ENCODE assay signal across 26 mouse cellular contexts in genomic region chr8:46530541-46530940, GRCm38 (mm10). TPM values are rescaled to one million over a fixed set of nuclear protein-coding genes. Genes with fewer than 3 reads are reported as not detected.
DNase-seq lines count a peak whose midpoint lies in the region; ATAC-seq and TF ChIP-seq lines count a peak whose summit lies in the region.
"Had no signal": no experiment of that assay in that cellular context is flagged by ENCODE, and none has a peak within 500 bp of the region (broad histone marks: within the 10 kb centered on the region; RNA-seq: fewer than 3 reads in every experiment).

No protein-coding gene starts in this region.

- ATAC-seq in forebrain, postnatal 0 days, result no peak
- ATAC-seq: forebrain, embryonic 14.5 days; intestine, postnatal 0 days had no signal

- TF ChIP-seq CTCF in forebrain, postnatal 0 days (IDR thresholded peaks at IDR 0.05; ENCODE audit: low read depth), result no peak

- 0 out of 2 replicates have a peak overlapping the region, but pooled peaks have one; percentile 2 for H3K27ac ChIP-seq in heart, embryonic 10.5 days
- peak overlapping the region; percentile 45; the same call in 1 of the 2 replicates for H3K27ac ChIP-seq in brown adipose tissue, adult 24 weeks (replicated peaks; ENCODE audit: low read depth, low read length)
- H3K27ac ChIP-seq in embryonic facial prominence, embryonic 10.5 days (replicated peaks), result no peak overlapping the region
- no peak overlapping the region for H3K27ac ChIP-seq in forebrain, postnatal 0 days (ENCODE audit: low read depth, low read length)
- H3K27ac ChIP-seq: embryonic facial prominence, embryonic 12.5 days; embryonic facial prominence, embryonic 15.5 days; heart, embryonic 15.5 days; hindbrain, embryonic 12.5 days; hindbrain, embryonic 15.5 days had no signal

- 48% methylated on average over 4 of the region's 4 CpGs for WGBS in heart, embryonic 10.5 days
- WGBS in embryonic facial prominence, embryonic 10.5 days, result 32% methylated on average over 4 of the region's 4 CpGs
- 59% methylated on average over 4 of the region's 4 CpGs for WGBS in forebrain, postnatal 0 days

- no peak overlapping the region for H3K4me3 ChIP-seq in heart, embryonic 10.5 days
- H3K4me3 ChIP-seq in brown adipose tissue, adult 24 weeks (ENCODE audit: insufficient read depth, low read depth, low read length), result no peak overlapping the region
- no peak overlapping the region for H3K4me3 ChIP-seq in embryonic facial prominence, embryonic 10.5 days
- H3K4me3 ChIP-seq in forebrain, postnatal 0 days (ENCODE audit: low read depth, low read length), result no peak overlapping the region
- H3K4me3 ChIP-seq: embryonic facial prominence, embryonic 12.5 days; embryonic facial prominence, embryonic 15.5 days; heart, embryonic 12.5 days; heart, embryonic 15.5 days; hindbrain, embryonic 12.5 days; hindbrain, embryonic 15.5 days had no signal

- peaks cover 50% of the 10 kb centered on the region for H3K36me3 ChIP-seq in heart, embryonic 10.5 days
- H3K36me3 ChIP-seq in embryonic facial prominence, embryonic 10.5 days (replicated peaks), result no peaks in the 10 kb centered on the region; the same call in 1 of the 2 replicates
- H3K36me3 ChIP-seq in forebrain, postnatal 0 days (ENCODE audit: insufficient read depth), result peaks cover 27% of the 10 kb centered on the region
- H3K36me3 ChIP-seq: embryonic facial prominence, embryonic 12.5 days; hindbrain, embryonic 12.5 days had no signal

- no peaks in the 10 kb centered on the region for H3K27me3 ChIP-seq in heart, embryonic 10.5 days (ENCODE audit: insufficient read depth, poor library complexity, severe bottlenecking)
- no peaks in the 10 kb centered on the region for H3K27me3 ChIP-seq in embryonic facial prominence, embryonic 10.5 days (replicated peaks; ENCODE audit: low read depth, poor library complexity, severe bottlenecking)
- no peaks in the 10 kb centered on the region for H3K27me3 ChIP-seq in forebrain, postnatal 0 days (ENCODE audit: insufficient read depth, low read length)
- H3K27me3 ChIP-seq: CH12.LX; embryonic facial prominence, embryonic 12.5 days; embryonic facial prominence, embryonic 15.5 days; heart, embryonic 12.5 days; heart, embryonic 15.5 days; hindbrain, embryonic 12.5 days; hindbrain, embryonic 15.5 days; Patski had no signal

- no peak for DNase-seq in heart, embryonic 10.5 days (ENCODE audit: low spot score)
- no peak for DNase-seq in heart, postnatal 14 days
- peak; percentile 27 for DNase-seq in embryo, embryonic 10.5 days (ENCODE audit: low spot score)
- peak; percentile 29 for DNase-seq in embryonic facial prominence, embryonic 10.5 days (ENCODE audit: low spot score)
- DNase-seq in lung, postnatal 14 days, result no peak
- no peak for DNase-seq in forebrain, postnatal 0 days
- DNase-seq: adrenal gland, postnatal 10 days; adrenal gland, postnatal 36 days; B cell, adult 2 months; cerebellum, adult 11 months; cerebellum, adult 2 months; cerebellum, adult 9-11 months; cerebellum, postnatal 36 days; gastrocnemius, postnatal 36 days had no signal

- H3K9me3 ChIP-seq in heart, embryonic 10.5 days, result no peaks in the 10 kb centered on the region
- no peaks in the 10 kb centered on the region for H3K9me3 ChIP-seq in embryonic facial prominence, embryonic 10.5 days
- H3K9me3 ChIP-seq in forebrain, postnatal 0 days (ENCODE audit: low read length), result no peaks in the 10 kb centered on the region
- H3K9me3 ChIP-seq: embryonic facial prominence, embryonic 12.5 days; embryonic facial prominence, embryonic 15.5 days; G1E; heart, embryonic 12.5 days; heart, embryonic 15.5 days; hindbrain, embryonic 12.5 days; hindbrain, embryonic 15.5 days had no signal

- no peak overlapping the region for H3K9ac ChIP-seq in forebrain, postnatal 0 days
- H3K9ac ChIP-seq: embryonic facial prominence, embryonic 12.5 days; embryonic facial prominence, embryonic 15.5 days; heart, embryonic 12.5 days; heart, embryonic 15.5 days; hindbrain, embryonic 12.5 days; hindbrain, embryonic 15.5 days had no signal

- intact Hi-C loops in heart, postnatal 14 days (cut with DNase I), result no loop called here

- no peak overlapping the region for H3K4me2 ChIP-seq in forebrain, postnatal 0 days (ENCODE audit: low read depth)
- H3K4me2 ChIP-seq: embryonic facial prominence, embryonic 12.5 days; embryonic facial prominence, embryonic 15.5 days; heart, embryonic 12.5 days; heart, embryonic 15.5 days; hindbrain, embryonic 12.5 days; hindbrain, embryonic 15.5 days had no signal

- no peaks in the 10 kb centered on the region for H3K4me1 ChIP-seq in heart, embryonic 10.5 days
- H3K4me1 ChIP-seq in brown adipose tissue, adult 24 weeks (ENCODE audit: control insufficient read depth, insufficient read depth, insufficient read length, low read length), result no peaks in the 10 kb centered on the region
- H3K4me1 ChIP-seq in embryonic facial prominence, embryonic 10.5 days, result peaks cover 13% of the 10 kb centered on the region
- H3K4me1 ChIP-seq in forebrain, postnatal 0 days (ENCODE audit: insufficient read depth), result no peaks in the 10 kb centered on the region
- H3K4me1 ChIP-seq: embryonic facial prominence, embryonic 15.5 days; heart, embryonic 15.5 days; hindbrain, embryonic 15.5 days had no signal

RNA-seq across cellular contexts. Expression of gene Cenpu, which starts 21.3 kb away (rescaled TPM):
- polyA plus RNA-seq in heart, embryonic 10.5 days (2016; fragmentation: Nextera tagmentation; extraction: Ambion mirVana), result 11.9 and 16.4 TPM in 2 replicates
- total RNA-seq in heart, postnatal 14 days (2021), result 1 to 10 TPM; 1.3 to 1.4 TPM
- not detected in 2 replicates for polyA plus RNA-seq in brown adipose tissue, adult 24 weeks (2012; ENCODE audit: insufficient read depth, insufficient read length, missing spikeins)
- polyA plus RNA-seq in embryonic facial prominence, embryonic 10.5 days (2016; fragmentation: Nextera tagmentation; extraction: Ambion mirVana), result 30.0 and 30.7 TPM in 2 replicates
- total RNA-seq in forebrain, postnatal 0 days (2014; rRNA removed), result 10.1 and 11.5 TPM in 2 replicates
- polyA plus RNA-seq in forebrain, postnatal 0 days (2015; fragmentation: Nextera tagmentation; extraction: Ambion mirVana), result 7.3 and 8.3 TPM in 2 replicates

RNA-seq across cellular contexts. Expression of gene Acsl1, which starts 59.7 kb away (rescaled TPM):
- 21.2 and 25.9 TPM in 2 replicates for polyA plus RNA-seq in heart, embryonic 10.5 days (2016; fragmentation: Nextera tagmentation; extraction: Ambion mirVana)
- total RNA-seq in heart, postnatal 14 days (2021), result 100 to 1,000 TPM; 846 to 852 TPM
- 734 and 1,073 TPM in 2 replicates for polyA plus RNA-seq in brown adipose tissue, adult 24 weeks (2012; ENCODE audit: insufficient read depth, insufficient read length, missing spikeins)
- polyA plus RNA-seq in embryonic facial prominence, embryonic 10.5 days (2016; fragmentation: Nextera tagmentation; extraction: Ambion mirVana), result 8.0 and 8.7 TPM in 2 replicates
- 35.5 and 44.2 TPM in 2 replicates for total RNA-seq in forebrain, postnatal 0 days (2014; rRNA removed)
- polyA plus RNA-seq in forebrain, postnatal 0 days (2015; fragmentation: Nextera tagmentation; extraction: Ambion mirVana), result 20.4 and 26.2 TPM in 2 replicates

Comparison
In these comparisons a context has a peak if more than half of its experiments do, and no peak if none do; other contexts are left out.
1. DNase-seq: peak in embryo, embryonic 10.5 days (single experiment) and embryonic facial prominence, embryonic 10.5 days (single experiment); none in heart, embryonic 10.5 days (single experiment), heart, postnatal 14 days (0 of 2), lung, postnatal 14 days (single experiment) and forebrain, postnatal 0 days (single experiment).
2. H3K27ac ChIP-seq: peak in heart, embryonic 10.5 days (single experiment) and brown adipose tissue, adult 24 weeks (single experiment); none in embryonic facial prominence, embryonic 10.5 days (single experiment) and forebrain, postnatal 0 days (single experiment).
3. RNA of gene Acsl1, which starts 59.7 kb away (polyA plus RNA-seq): 734 to 1,073 TPM in brown adipose tissue, adult 24 weeks; 20.4 to 26.2 TPM in forebrain, postnatal 0 days, 21.2 to 25.9 TPM in heart, embryonic 10.5 days and 8.0 to 8.7 TPM in embryonic facial prominence, embryonic 10.5 days; every median in the first group is over 10 times any median in the second.